Mouse (Mus musculus) cortical plate, adult 2 months (tissue): ENCODE data around the gene Chp2. TPM values are rescaled to one million over a fixed set of nuclear protein-coding genes. Genes with fewer than 3 reads are reported as not detected.

Experiments
- H3K27ac ChIP-seq: fragments of 200-500 bp; 2 replicates; pipeline ENCODE4 v1.5.1; 2012; ENCODE audit warnings: low read length, control low read depth, inconsistent platforms; ENCODE audit not compliant: insufficient read depth
- H3K4me1 ChIP-seq: fragments of 200-500 bp; 2 replicates; pipeline ENCODE4 v1.6.1; 2011; ENCODE audit warnings: low read length; ENCODE audit not compliant: control insufficient read depth, insufficient read depth
- H3K4me3 ChIP-seq: fragments of 200-500 bp; 2 replicates; pipeline ENCODE4 v1.5.1; 2011; ENCODE audit warnings: mild to moderate bottlenecking, low read length, control low read depth; ENCODE audit not compliant: insufficient read depth
- CTCF ChIP-seq: fragments of 200-500 bp; IDR thresholded peaks from 2 replicates; pipeline ENCODE4 v1.5.1; 2011; ENCODE audit warnings: mild to moderate bottlenecking, control low read depth, low read length; ENCODE audit not compliant: insufficient read depth; ENCODE audit errors: extremely low read depth
- POLR2A ChIP-seq: fragments of 200-500 bp; IDR thresholded peaks from 2 replicates; pipeline ENCODE4 v1.6.1; 2011; ENCODE audit warnings: mild to moderate bottlenecking, low read length, control low read depth; ENCODE audit not compliant: insufficient read depth; ENCODE audit errors: extremely low read depth
- polyA plus RNA-seq: library from polyadenylated mRNA; depleted of rRNA; stranded (reverse); fragments of >200 nt; gene quantifications from 2 replicates; pipeline ENCODE4 v1.2.3, GENCODE M21; 2012; rRNA removed

Gene Chp2
- polyA plus RNA-seq = 2.2 and 2.3 TPM in 2 replicates

GRCm38 (mm10) chr7:122219315-122219801, at the start of gene Chp2:
TSS of gene Chp2 (plus strand) at chr7:122219496.
- H3K4me1 ChIP-seq = no peaks in the 10 kb centered on the region
- no peak within 1 kb of the TSS for H3K27ac ChIP-seq
- H3K4me3 ChIP-seq = no peak within 1 kb of the TSS; the same call in 1 of the 2 replicates
- no peak for TF ChIP-seq CTCF
- TF ChIP-seq POLR2A = no peak

DNA sequence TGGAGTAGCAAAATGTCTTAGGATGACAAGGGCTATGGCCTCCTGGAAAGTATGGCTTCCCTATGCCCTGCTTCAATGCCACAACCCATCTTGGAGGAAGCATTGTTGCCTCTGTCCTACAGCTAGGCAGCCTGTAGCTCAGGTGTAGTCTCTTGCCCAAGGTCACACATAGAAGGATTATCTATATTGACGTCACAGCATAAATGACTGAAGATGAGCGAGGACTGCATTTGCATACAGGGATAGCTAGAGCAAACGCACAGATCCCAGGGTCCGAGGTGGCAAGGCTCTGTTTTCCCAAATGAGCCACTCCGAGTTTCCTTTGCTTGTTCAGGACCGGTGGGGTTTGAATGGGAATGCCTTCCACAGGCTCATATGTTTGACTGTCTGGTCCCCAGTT, 48.6 kb upstream of the Chp2 start:
- Histone ChIP-seq H3K4me3 (no peak overlapping the region), H3K27ac (no peak overlapping the region), H3K4me1 (no peaks in the 10 kb centered on the region)
- TF ChIP-seq CTCF = no peak
- no peak for TF ChIP-seq POLR2A

DNA sequence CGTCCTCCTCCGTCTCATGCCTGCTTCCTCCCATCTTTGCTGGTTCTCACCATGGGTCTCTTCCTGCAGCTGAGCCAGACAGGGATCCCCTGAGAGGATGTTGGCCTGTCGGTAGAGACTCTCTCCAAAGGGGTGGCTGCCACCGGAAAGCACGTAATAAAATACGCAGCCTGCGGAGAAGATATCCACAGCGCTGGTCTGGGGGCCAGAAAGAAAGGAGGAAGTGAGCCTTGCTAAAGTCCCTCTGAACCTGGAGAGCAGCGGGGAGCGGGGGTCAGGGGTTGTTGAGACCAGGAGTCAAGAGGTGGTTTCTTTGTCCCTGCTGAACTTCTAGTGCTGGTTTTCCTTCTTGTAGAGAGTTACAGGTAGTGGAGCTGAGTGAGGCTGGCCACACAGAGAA, 47.7 kb upstream of the Chp2 start:
- no peak overlapping the region for H3K27ac ChIP-seq

DNA sequence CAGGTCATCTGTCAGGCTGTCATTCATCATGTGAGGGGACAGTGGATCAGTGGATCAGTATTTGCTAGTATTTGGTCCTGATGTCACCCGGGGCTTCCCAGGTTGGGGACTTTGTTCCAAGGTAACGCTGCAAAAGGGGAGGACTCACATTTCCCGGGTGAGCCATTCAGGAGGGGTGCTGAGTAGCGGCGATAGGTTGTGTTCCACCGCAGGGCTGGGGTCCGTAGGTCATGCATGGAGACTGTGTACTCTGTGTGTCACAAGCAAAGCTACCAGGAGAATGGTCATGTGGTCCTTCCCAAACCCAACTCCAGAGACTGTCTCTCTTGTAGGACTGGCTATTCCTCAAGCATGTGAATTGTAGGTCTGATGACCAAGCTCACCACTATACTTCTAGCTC, 38.6 kb upstream of the Chp2 start:
- Histone ChIP-seq H3K4me3 (no peak overlapping the region), H3K27ac (no peak overlapping the region), H3K4me1 (no peaks in the 10 kb centered on the region)
- TF ChIP-seq CTCF = no peak
- no peak for TF ChIP-seq POLR2A

More for the DNA sequence above, 47.7 kb upstream of the Chp2 start:
- TF ChIP-seq POLR2A (no peak), CTCF (no peak)
- Histone ChIP-seq H3K4me1 (no peaks in the 10 kb centered on the region), H3K4me3 (no peak overlapping the region)

- TF ChIP-seq POLR2A = no peak
- no peak for TF ChIP-seq CTCF
- no peak overlapping the region for H3K4me3 ChIP-seq
- no peak overlapping the region for H3K27ac ChIP-seq
- no peaks in the 10 kb centered on the region for H3K4me1 ChIP-seq
Observed at GRCm38 (mm10) chr7:122184569-122184968, 34.7 kb upstream of the Chp2 start.

DNA sequence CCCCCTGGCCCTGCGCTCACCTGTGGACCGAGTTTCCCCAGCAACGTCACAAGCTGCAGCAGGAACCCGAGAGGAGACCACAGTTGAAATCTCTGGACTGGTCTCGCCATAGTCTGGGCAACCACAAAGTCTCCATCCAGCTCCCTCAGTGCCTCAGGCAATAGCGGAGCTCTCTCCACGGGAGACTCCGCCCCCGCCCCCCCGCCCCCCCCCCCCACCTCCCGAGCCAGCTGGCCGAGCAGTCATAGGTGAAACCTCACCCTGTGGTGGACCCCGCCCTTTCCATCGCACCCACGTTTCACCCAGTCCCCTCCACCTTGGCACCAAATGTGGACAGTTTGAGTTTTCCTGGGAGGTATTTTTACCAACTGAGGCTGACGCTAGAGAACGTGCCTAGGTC, 33.3 kb upstream of the Chp2 start, which contains the start of gene Ern2:
Gene Ern2, minus strand, starts transcription at position 165 of the 400 bp plus-strand sequence.
- no peak for TF ChIP-seq POLR2A
- Histone ChIP-seq H3K27ac (no peak within 1 kb of the TSS), H3K4me3 (no peak within 1 kb of the TSS), H3K4me1 (no peaks in the 10 kb centered on the region)

DNA sequence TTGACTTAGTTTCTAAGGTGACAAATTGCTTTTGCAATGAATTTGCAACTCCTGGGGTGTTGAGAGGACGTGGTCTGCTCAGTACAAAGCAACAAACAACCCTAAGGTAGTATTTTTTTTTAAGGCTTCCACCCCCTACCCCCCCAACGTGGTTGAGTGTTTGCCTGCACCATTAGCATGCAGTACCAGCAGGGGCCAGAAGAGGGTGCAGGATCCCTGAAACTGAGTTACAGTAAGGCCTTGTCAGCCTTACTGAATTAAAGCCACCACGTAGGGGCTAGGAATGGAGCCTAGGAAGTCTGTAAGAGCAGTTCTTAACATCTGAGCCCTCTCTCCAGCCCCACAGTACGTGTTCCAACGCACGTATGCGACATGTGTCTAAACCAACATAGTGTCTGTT, 29.8 kb upstream of the Chp2 start:
- peak; percentile 69 for TF ChIP-seq CTCF
- TF ChIP-seq POLR2A = no peak
- H3K27ac ChIP-seq = no peak overlapping the region

GRCm38 (mm10) chr7:122191097-122191496, 28.2 kb upstream of the Chp2 start:
- Histone ChIP-seq H3K4me1 (no peaks in the 10 kb centered on the region), H3K27ac (no peak overlapping the region), H3K4me3 (no peak overlapping the region)
- no peak for TF ChIP-seq POLR2A
- TF ChIP-seq CTCF = no peak

More for the DNA sequence above, 29.8 kb upstream of the Chp2 start:
- Histone ChIP-seq H3K4me1 (no peaks in the 10 kb centered on the region), H3K4me3 (no peak overlapping the region)

DNA sequence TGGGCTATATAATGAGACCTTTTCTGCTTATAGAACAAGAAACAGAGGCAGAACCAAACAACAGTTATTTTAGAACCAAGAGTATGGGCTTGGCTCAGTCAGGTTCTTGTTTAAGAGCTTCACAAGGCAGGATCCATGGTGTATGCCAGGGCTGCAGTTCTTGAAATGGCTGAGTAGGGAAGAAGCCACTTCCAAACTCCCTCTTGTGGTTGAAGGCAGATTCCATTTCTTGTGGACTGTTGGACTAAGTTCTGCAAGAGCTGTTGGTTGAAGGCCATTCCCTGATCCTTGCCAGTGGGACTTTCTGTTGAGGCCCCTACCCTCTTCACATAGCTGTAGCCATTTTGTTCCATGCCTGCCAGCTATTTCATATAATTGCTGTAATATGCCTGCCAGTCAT, 25.4 kb upstream of the Chp2 start:
- TF ChIP-seq CTCF (no peak), POLR2A (no peak)
- no peak overlapping the region for H3K4me3 ChIP-seq
- no peaks in the 10 kb centered on the region for H3K4me1 ChIP-seq
- no peak overlapping the region for H3K27ac ChIP-seq

DNA sequence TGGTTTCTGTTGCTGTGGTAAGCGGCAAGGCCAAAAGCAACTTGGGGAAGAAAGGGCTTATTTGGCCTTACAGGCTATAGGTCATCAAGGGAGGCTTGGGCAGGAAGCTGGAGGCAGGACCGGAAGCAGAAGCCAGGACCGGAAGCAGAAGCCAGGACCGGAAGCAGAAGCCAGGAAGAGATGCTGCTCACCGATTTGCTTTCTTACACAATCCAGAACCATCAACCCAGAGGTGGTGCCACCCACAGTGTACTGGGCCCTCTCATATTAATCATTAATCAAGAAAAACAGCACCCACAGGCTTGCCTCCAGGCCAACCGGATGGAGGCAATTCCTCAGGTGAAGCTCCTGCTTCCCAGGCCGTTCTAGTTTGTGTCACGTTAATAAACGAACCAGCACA, 22.5 kb upstream of the Chp2 start:
- no peak overlapping the region for H3K27ac ChIP-seq
- no peak overlapping the region for H3K4me3 ChIP-seq
- no peak for TF ChIP-seq CTCF
- no peak for TF ChIP-seq POLR2A

GRCm38 (mm10) chr7:122197306-122197705, 22.0 kb upstream of the Chp2 start:
- Histone ChIP-seq H3K4me1 (no peaks in the 10 kb centered on the region), H3K4me3 (no peak overlapping the region), H3K27ac (no peak overlapping the region)
- TF ChIP-seq POLR2A (no peak), CTCF (peak; percentile 70)

More for the DNA sequence above, 22.5 kb upstream of the Chp2 start:
- no peaks in the 10 kb centered on the region for H3K4me1 ChIP-seq
